Mouse (Mus musculus) hindbrain, postnatal 0 days (tissue): Measurements from ENCODE around the gene Pola1. TPM values are rescaled to one million over a fixed set of nuclear protein-coding genes. Genes with fewer than 3 reads are reported as not detected.

ENCODE experiments used
- ATAC-seq: fragments of 200-750 bp; cut with Nextera tagmentation; 2 replicates; pipeline ENCODE4 v1.8.0; 2017; ENCODE audit warnings: mild to moderate bottlenecking, moderate TSS enrichment, moderate library complexity
- DNase-seq: peaks from one replicate; pipeline ENCODE4 v3.0.0-alpha.2; 2015; ENCODE audit warnings: low spot score
- H3K27ac ChIP-seq: fragments of 300-500 bp; sonication (generic); 2 replicates; pipeline ENCODE4 v1.5.1; 2014; ENCODE audit warnings: mild to moderate bottlenecking
- H3K27me3 ChIP-seq: fragments of 300-500 bp; sonication (generic); 2 replicates; pipeline ENCODE4 v1.6.1; 2014; ENCODE audit warnings: low read length, mixed read lengths; ENCODE audit not compliant: insufficient read depth
- H3K36me3 ChIP-seq: fragments of 300-500 bp; sonication (generic); 2 replicates; pipeline ENCODE4 v1.6.1; 2014; ENCODE audit warnings: low read length, mixed read lengths; ENCODE audit not compliant: insufficient read depth
- H3K4me1 ChIP-seq: fragments of 300-500 bp; sonication (generic); 2 replicates; pipeline ENCODE4 v1.6.1; 2014; ENCODE audit warnings: antibody characterized with exemption, low read length, mixed read lengths; ENCODE audit not compliant: insufficient read depth
- H3K4me2 ChIP-seq: fragments of 300-500 bp; sonication (generic); 2 replicates; pipeline ENCODE4 v1.6.1; 2014; ENCODE audit warnings: low read depth, mild to moderate bottlenecking, low read length, moderate library complexity, mixed read lengths
- H3K4me3 ChIP-seq: fragments of 300-500 bp; sonication (generic); 2 replicates; pipeline ENCODE4 v1.5.1; 2014; ENCODE audit warnings: low read length
- H3K9ac ChIP-seq: fragments of 300-500 bp; sonication (generic); replicated peaks from 2 replicates; pipeline ENCODE4 v1.6.1; 2014; ENCODE audit warnings: mild to moderate bottlenecking, low read length, moderate library complexity, mixed read lengths
- H3K9me3 ChIP-seq: fragments of 300-500 bp; sonication (generic); 2 replicates; pipeline ENCODE4 v1.6.1; 2016; ENCODE audit warnings: low read length, mixed read lengths
- CTCF ChIP-seq: IDR thresholded peaks from 2 replicates; pipeline ENCODE4 v1.5.1; 2016; ENCODE audit warnings: antibody characterized with exemption, control low read depth, low read depth
- WGBS: fragments of 180-500 bp; shearing (Covaris S2); extraction: QIAGEN DNeasy Blood & Tissue Kit; methylation state at CpG from one replicate; pipeline ENCODE4 v1.1.7; 2014; 5-methylcytosine and 5-hydroxymethylcytosine counted together
- polyA plus RNA-seq: library from polyadenylated mRNA; unstranded; fragments of >200 nt; fragmentation: Nextera tagmentation; extraction: Ambion mirVana; gene quantifications from 2 replicates; pipeline ENCODE4 v1.2.1, GENCODE M21; 2015
- total RNA-seq: library from RNA; depleted of rRNA; stranded (reverse); fragments of >200 nt; gene quantifications from 2 replicates; pipeline ENCODE4 v1.2.3, GENCODE M21; 2014

Pola1 gene
- total and polyA plus RNA-seq, 2 experiments from 2014 or later = 2.6 to 5.4 TPM

- no peak overlapping the region for H3K4me3 ChIP-seq
- DNase-seq (no peak), ATAC-seq (no peak)
- no peak overlapping the region for H3K4me2 ChIP-seq
- 79% methylated on average over 5 of the region's 5 CpGs for WGBS
- H3K4me1 ChIP-seq = no peaks in the 10 kb centered on the region
- no peaks in the 10 kb centered on the region for H3K27me3 ChIP-seq
- H3K9ac ChIP-seq = no peak overlapping the region
- H3K36me3 ChIP-seq = no peaks in the 10 kb centered on the region
- no peak for TF ChIP-seq CTCF
- no peaks in the 10 kb centered on the region for H3K9me3 ChIP-seq
- no peak overlapping the region for H3K27ac ChIP-seq
These were observed 23.2 kb upstream of the Pola1 start for GRCm38 (mm10) chrX:93655153-93655552.

DNA sequence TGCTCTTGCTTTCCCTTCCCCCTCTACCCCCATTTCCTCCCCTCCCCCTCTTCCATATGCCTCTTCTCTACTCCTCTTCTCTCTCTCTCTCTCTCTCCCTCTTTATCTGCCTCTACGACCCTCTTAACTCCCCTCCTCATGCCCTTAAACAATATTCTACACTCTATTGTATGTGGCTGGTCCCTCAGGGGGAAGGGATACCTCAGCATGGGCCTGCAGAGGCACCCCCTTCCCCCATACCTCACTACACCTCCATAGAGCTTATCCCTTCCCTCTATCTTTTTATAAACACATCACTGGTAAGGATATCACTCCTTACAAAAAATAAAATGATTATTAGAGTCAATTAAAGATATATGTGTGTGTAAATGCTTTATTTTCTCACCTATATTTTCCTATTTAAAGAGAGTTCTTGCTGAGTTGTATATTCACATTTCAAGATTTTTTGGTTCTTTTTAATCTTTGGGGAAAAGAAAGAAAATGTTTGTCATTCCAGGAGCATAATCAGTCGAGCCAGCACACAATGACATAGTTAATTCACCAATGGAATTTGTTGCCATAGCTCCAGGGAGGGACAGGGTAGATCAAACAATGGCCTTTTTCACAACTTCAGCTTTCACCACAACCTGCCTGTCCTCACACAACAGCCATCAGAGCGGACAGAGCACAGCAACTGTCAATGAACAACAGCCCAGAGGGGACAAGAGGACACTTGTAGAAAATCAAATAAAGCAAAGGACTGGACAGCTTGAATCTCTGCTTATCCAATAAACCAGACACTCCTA lies 22.5 kb upstream of the Pola1 start, which contains the start of gene Pcyt1b:
Gene Pcyt1b (plus strand): TSS at position 646 of the 785 bp plus-strand sequence.
- no peak for DNase-seq
- 27% methylated on average over 3 of the region's 3 CpGs for WGBS

DNA sequence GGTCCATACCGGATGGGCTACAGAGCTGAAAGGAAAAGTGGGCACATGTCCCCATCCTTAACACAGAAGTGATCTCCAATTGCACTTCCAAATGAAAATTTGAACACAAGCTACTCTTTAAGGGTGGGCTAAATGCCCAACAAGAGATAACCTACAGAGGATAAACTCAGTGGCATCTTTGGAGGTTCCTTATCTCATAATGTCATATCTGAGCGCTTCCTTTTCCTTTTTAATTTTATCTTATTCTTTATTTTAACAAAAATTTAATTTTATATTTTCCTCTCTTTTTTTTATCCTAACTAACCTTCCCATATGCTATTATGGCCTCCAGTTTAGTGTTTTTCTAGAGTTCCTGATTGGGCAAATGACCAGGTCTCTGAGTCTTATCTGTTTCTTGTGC lies 18.8 kb upstream of the Pola1 start:
- Histone ChIP-seq H3K4me3 (no peak overlapping the region), H3K27ac (no peak overlapping the region), H3K9me3 (no peaks in the 10 kb centered on the region), H3K27me3 (no peaks in the 10 kb centered on the region), H3K36me3 (no peaks in the 10 kb centered on the region), H3K4me2 (no peak overlapping the region), H3K9ac (no peak overlapping the region), H3K4me1 (no peaks in the 10 kb centered on the region)
- ATAC-seq (no peak), DNase-seq (no peak)
- WGBS = 84% methylated on average over 2 of the region's 2 CpGs
- no peak for TF ChIP-seq CTCF

More for the DNA sequence above, 22.5 kb upstream of the Pola1 start, which contains the start of gene Pcyt1b:
- no peaks in the 10 kb centered on the region for H3K4me1 ChIP-seq
- H3K36me3 ChIP-seq = no peaks in the 10 kb centered on the region
- TF ChIP-seq CTCF = no peak
- no peaks in the 10 kb centered on the region for H3K27me3 ChIP-seq
- H3K9me3 ChIP-seq = no peaks in the 10 kb centered on the region
- H3K4me3 ChIP-seq = no peak within 1 kb of the TSS
- H3K4me2 ChIP-seq = no peak within 1 kb of the TSS
- ATAC-seq = 0 out of 2 replicates have a peak, but pooled peaks have one; percentile 29
- no peak within 1 kb of the TSS for H3K9ac ChIP-seq
- H3K27ac ChIP-seq = no peak within 1 kb of the TSS

GRCm38 (mm10) chrX:93644022-93644421 lies 12.1 kb upstream of the Pola1 start:
- Histone ChIP-seq H3K9ac (no peak overlapping the region), H3K27me3 (no peaks in the 10 kb centered on the region), H3K4me2 (no peak overlapping the region), H3K4me3 (no peak overlapping the region), H3K27ac (no peak overlapping the region), H3K4me1 (no peaks in the 10 kb centered on the region), H3K36me3 (no peaks in the 10 kb centered on the region), H3K9me3 (no peaks in the 10 kb centered on the region)
- no peak for DNase-seq
- no peak for ATAC-seq
- no peak for TF ChIP-seq CTCF

DNA sequence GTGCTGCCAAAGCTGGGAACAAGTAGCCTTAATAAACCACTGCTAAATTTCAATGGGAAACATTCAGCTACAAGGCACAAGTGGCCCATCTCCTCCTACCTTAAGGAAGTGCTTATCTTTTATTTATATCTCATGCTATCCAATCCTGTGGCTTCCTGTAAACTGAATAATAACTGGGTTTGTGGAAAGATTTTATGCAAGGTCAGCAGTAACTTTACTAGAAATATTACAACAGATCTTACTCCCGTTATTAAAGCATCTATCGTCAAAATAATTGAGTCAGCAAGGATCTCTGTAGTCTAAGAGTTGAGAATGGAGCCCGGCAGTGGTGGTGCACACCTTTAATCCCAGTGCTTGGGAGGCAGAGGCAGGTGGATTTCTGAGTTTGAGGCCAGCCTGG lies 11.6 kb upstream of the Pola1 start:
- H3K27me3 ChIP-seq = no peaks in the 10 kb centered on the region
- no peaks in the 10 kb centered on the region for H3K36me3 ChIP-seq
- 83% methylated on average over 3 of the region's 3 CpGs for WGBS
- H3K27ac ChIP-seq = no peak overlapping the region
- H3K9ac ChIP-seq = no peak overlapping the region
- no peak overlapping the region for H3K4me2 ChIP-seq
- no peak for TF ChIP-seq CTCF
- H3K4me1 ChIP-seq = no peaks in the 10 kb centered on the region
- DNase-seq (no peak), ATAC-seq (no peak)
- no peaks in the 10 kb centered on the region for H3K9me3 ChIP-seq
- no peak overlapping the region for H3K4me3 ChIP-seq

- Histone ChIP-seq H3K9ac (no peak overlapping the region), H3K27me3 (no peaks in the 10 kb centered on the region), H3K4me3 (no peak overlapping the region), H3K4me2 (no peak overlapping the region), H3K9me3 (no peaks in the 10 kb centered on the region), H3K36me3 (no peaks in the 10 kb centered on the region), H3K4me1 (no peaks in the 10 kb centered on the region), H3K27ac (no peak overlapping the region)
- no peak for TF ChIP-seq CTCF
- no peak for DNase-seq
- ATAC-seq = no peak
- WGBS = 74% methylated on average over 2 of the region's 2 CpGs
These were observed 3.0 kb upstream of the Pola1 start for GRCm38 (mm10) chrX:93634861-93635375.

DNA sequence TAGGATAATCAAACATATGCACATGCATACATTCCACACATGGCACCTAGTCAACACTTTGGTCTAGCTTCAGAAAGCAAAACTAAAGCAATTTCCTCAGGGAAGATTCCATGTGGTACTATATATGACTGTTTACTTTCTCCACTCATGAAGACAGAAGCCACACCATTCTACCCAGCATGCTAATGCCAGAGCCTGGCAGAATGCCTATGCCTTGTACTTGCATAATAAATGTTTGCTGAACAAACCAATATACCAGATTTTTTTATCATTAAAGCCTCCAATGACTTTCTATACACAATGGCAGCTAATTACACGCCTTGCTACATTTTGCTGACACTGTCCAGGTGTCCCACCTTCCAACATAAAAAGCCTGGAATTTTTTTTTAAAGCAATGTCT lies 1.7 kb downstream of the Pola1 start:
- Histone ChIP-seq H3K4me1 (no peaks in the 10 kb centered on the region), H3K27me3 (no peaks in the 10 kb centered on the region), H3K27ac (no peak overlapping the region), H3K9ac (no peak overlapping the region), H3K4me2 (no peak overlapping the region), H3K9me3 (no peaks in the 10 kb centered on the region), H3K36me3 (no peaks in the 10 kb centered on the region), H3K4me3 (no peak overlapping the region)
- ATAC-seq (no peak), DNase-seq (no peak)
- 51% methylated on average over 1 of the region's 1 CpGs for WGBS
- TF ChIP-seq CTCF = no peak
